Mouse (Mus musculus): ENCODE measurements at regions not wholly inside any gene's neighbourhood (a gene's known extent, or its start where the extent isn't known, plus 50 kb on each side); places are given as distances from the start of the nearest gene placed in this dataset.

GRCm38 (mm10) chr12:98047765-98048164 is 211.5 kb downstream of the Galc start:
- Histone ChIP-seq H3K27me3 (ENCODE audit: control insufficient read depth, insufficient read depth, low read length) (no peaks in the 10 kb centered on the region), H3K9me3 (replicated peaks; ENCODE audit: control insufficient read depth, low read length) (no peaks in the 10 kb centered on the region), H3K4me1 (ENCODE audit: control insufficient read depth, insufficient read depth, low read length) (peaks cover 4% of the 10 kb centered on the region; the same call in 1 of the 2 replicates), H3K4me3 (replicated peaks; ENCODE audit: low read length) (no peak overlapping the region), H3K27ac (ENCODE audit: low read length) (no peak overlapping the region), H3K9ac (ENCODE audit: low read length) (no peak overlapping the region), H3K36me3 (ENCODE audit: control insufficient read depth, insufficient read depth, low read length) (no peaks in the 10 kb centered on the region), H3K4me2 (ENCODE audit: low read depth, low read length) (no peak overlapping the region)
- WGBS: 86% methylated on average over 8 of the region's 8 CpGs
- ATAC-seq (ENCODE audit: insufficient read depth, low FRiP score): no peak

GRCm38 (mm10) chr12:98046459-98047440 is 212.5 kb downstream of the Galc start:
- no peak for ATAC-seq (ENCODE audit: insufficient read depth, low FRiP score)
- WGBS: 72% methylated on average over 11 of the region's 11 CpGs
- peaks cover 4% of the 10 kb centered on the region; the same call in 1 of the 2 replicates for H3K4me1 ChIP-seq (ENCODE audit: control insufficient read depth, insufficient read depth, low read length)

GRCm38 (mm10) chr12:98045784-98046458 is 213.3 kb downstream of the Galc start:
- no peak for ATAC-seq (ENCODE audit: insufficient read depth, low FRiP score)
- Histone ChIP-seq H3K27ac (ENCODE audit: low read length) (no peak overlapping the region), H3K4me2 (ENCODE audit: low read depth, low read length) (no peak overlapping the region), H3K9me3 (replicated peaks; ENCODE audit: control insufficient read depth, low read length) (no peaks in the 10 kb centered on the region), H3K27me3 (ENCODE audit: control insufficient read depth, insufficient read depth, low read length) (no peaks in the 10 kb centered on the region), H3K4me3 (replicated peaks; ENCODE audit: low read length) (no peak overlapping the region), H3K36me3 (ENCODE audit: control insufficient read depth, insufficient read depth, low read length) (no peaks in the 10 kb centered on the region), H3K4me1 (ENCODE audit: control insufficient read depth, insufficient read depth, low read length) (peaks cover 4% of the 10 kb centered on the region; the same call in 1 of the 2 replicates), H3K9ac (ENCODE audit: low read length) (no peak overlapping the region)
- WGBS: 63% methylated on average over 5 of the region's 5 CpGs

More at GRCm38 (mm10) chr12:98046459-98047440, 212.5 kb downstream of the Galc start:
- no peaks in the 10 kb centered on the region for H3K9me3 ChIP-seq (replicated peaks; ENCODE audit: control insufficient read depth, low read length)
- H3K27me3 ChIP-seq (ENCODE audit: control insufficient read depth, insufficient read depth, low read length): no peaks in the 10 kb centered on the region
- no peak overlapping the region for H3K9ac ChIP-seq (ENCODE audit: low read length)
- no peaks in the 10 kb centered on the region for H3K36me3 ChIP-seq (ENCODE audit: control insufficient read depth, insufficient read depth, low read length)
- no peak overlapping the region for H3K4me2 ChIP-seq (ENCODE audit: low read depth, low read length)
- H3K27ac ChIP-seq (ENCODE audit: low read length): no peak overlapping the region
- no peak overlapping the region for H3K4me3 ChIP-seq (replicated peaks; ENCODE audit: low read length)

- Histone ChIP-seq H3K4me2 (ENCODE audit: low read depth, low read length) (no peak overlapping the region), H3K9ac (ENCODE audit: low read length) (no peak overlapping the region), H3K36me3 (ENCODE audit: control insufficient read depth, insufficient read depth, low read length) (no peaks in the 10 kb centered on the region), H3K9me3 (replicated peaks; ENCODE audit: control insufficient read depth, low read length) (no peaks in the 10 kb centered on the region), H3K4me3 (replicated peaks; ENCODE audit: low read length) (no peak overlapping the region), H3K27ac (ENCODE audit: low read length) (no peak overlapping the region), H3K27me3 (ENCODE audit: control insufficient read depth, insufficient read depth, low read length) (no peaks in the 10 kb centered on the region), H3K4me1 (ENCODE audit: control insufficient read depth, insufficient read depth, low read length) (no peaks in the 10 kb centered on the region)
- 70% methylated on average over 5 of the region's 5 CpGs for WGBS
- no peak for ATAC-seq (ENCODE audit: insufficient read depth, low FRiP score)
Observed at GRCm38 (mm10) chr12:98043436-98043835, 215.8 kb downstream of the Galc start.

- no peak overlapping the region for H3K27ac ChIP-seq (ENCODE audit: low read length)
- no peaks in the 10 kb centered on the region for H3K36me3 ChIP-seq (ENCODE audit: control insufficient read depth, insufficient read depth, low read length)
- no peak overlapping the region for H3K9ac ChIP-seq (ENCODE audit: low read length)
- H3K4me3 ChIP-seq (replicated peaks; ENCODE audit: low read length): no peak overlapping the region
- no peak overlapping the region for H3K4me2 ChIP-seq (ENCODE audit: low read depth, low read length)
- no peak for ATAC-seq (ENCODE audit: insufficient read depth, low FRiP score)
- H3K4me1 ChIP-seq (ENCODE audit: control insufficient read depth, insufficient read depth, low read length): no peaks in the 10 kb centered on the region
- WGBS: 82% methylated on average over 4 of the region's 4 CpGs
- no peaks in the 10 kb centered on the region for H3K27me3 ChIP-seq (ENCODE audit: control insufficient read depth, insufficient read depth, low read length)
- H3K9me3 ChIP-seq (replicated peaks; ENCODE audit: control insufficient read depth, low read length): no peaks in the 10 kb centered on the region
Observed at GRCm38 (mm10) chr12:98039677-98040076, 219.6 kb downstream of the Galc start.

GRCm38 (mm10) chr12:98023655-98024054 is 235.6 kb downstream of the Galc start:
- no peaks in the 10 kb centered on the region for H3K9me3 ChIP-seq (replicated peaks; ENCODE audit: control insufficient read depth, low read length)
- H3K4me3 ChIP-seq (replicated peaks; ENCODE audit: low read length): no peak overlapping the region
- WGBS: 72% methylated on average over 6 of the region's 6 CpGs
- H3K36me3 ChIP-seq (ENCODE audit: control insufficient read depth, insufficient read depth, low read length): no peaks in the 10 kb centered on the region
- H3K27me3 ChIP-seq (ENCODE audit: control insufficient read depth, insufficient read depth, low read length): no peaks in the 10 kb centered on the region
- no peak overlapping the region for H3K9ac ChIP-seq (ENCODE audit: low read length)
- no peak overlapping the region for H3K4me2 ChIP-seq (ENCODE audit: low read depth, low read length)
- ATAC-seq (ENCODE audit: insufficient read depth, low FRiP score): no peak
- H3K4me1 ChIP-seq (ENCODE audit: control insufficient read depth, insufficient read depth, low read length): no peaks in the 10 kb centered on the region
- H3K27ac ChIP-seq (ENCODE audit: low read length): no peak overlapping the region

GRCm38 (mm10) chr12:98014607-98015278 is 244.5 kb downstream of the Galc start:
- Histone ChIP-seq H3K27me3 (ENCODE audit: control insufficient read depth, insufficient read depth, low read length) (no peaks in the 10 kb centered on the region), H3K36me3 (ENCODE audit: control insufficient read depth, insufficient read depth, low read length) (no peaks in the 10 kb centered on the region), H3K9ac (ENCODE audit: low read length) (no peak overlapping the region), H3K4me3 (replicated peaks; ENCODE audit: low read length) (no peak overlapping the region), H3K27ac (ENCODE audit: low read length) (no peak overlapping the region), H3K4me2 (ENCODE audit: low read depth, low read length) (no peak overlapping the region), H3K9me3 (replicated peaks; ENCODE audit: control insufficient read depth, low read length) (no peaks in the 10 kb centered on the region), H3K4me1 (ENCODE audit: control insufficient read depth, insufficient read depth, low read length) (no peaks in the 10 kb centered on the region)
- 29% methylated on average over 8 of the region's 8 CpGs for WGBS
- ATAC-seq (ENCODE audit: insufficient read depth, low FRiP score): no peak

GRCm38 (mm10) chr12:98009175-98009574 is 250.1 kb downstream of the Galc start:
- H3K4me2 ChIP-seq (ENCODE audit: low read depth, low read length): no peak overlapping the region
- no peaks in the 10 kb centered on the region for H3K9me3 ChIP-seq (replicated peaks; ENCODE audit: control insufficient read depth, low read length)
- no peak overlapping the region for H3K4me3 ChIP-seq (replicated peaks; ENCODE audit: low read length)
- no peak for ATAC-seq (ENCODE audit: insufficient read depth, low FRiP score)
- WGBS: 83% methylated on average over 2 of the region's 2 CpGs
- H3K36me3 ChIP-seq (ENCODE audit: control insufficient read depth, insufficient read depth, low read length): no peaks in the 10 kb centered on the region
- H3K9ac ChIP-seq (ENCODE audit: low read length): no peak overlapping the region
- no peaks in the 10 kb centered on the region for H3K4me1 ChIP-seq (ENCODE audit: control insufficient read depth, insufficient read depth, low read length)
- no peak overlapping the region for H3K27ac ChIP-seq (ENCODE audit: low read length)
- H3K27me3 ChIP-seq (ENCODE audit: control insufficient read depth, insufficient read depth, low read length): no peaks in the 10 kb centered on the region

Data from stomach, embryonic 16.5 days (tissue).